Mouse (Mus musculus) frontal cortex, postnatal 25 days (tissue): ENCODE measurements around the gene Gm3285.

Experiments
- DNase-seq, 2 experiments: peaks; one replicate each; pipeline ENCODE4 v3.0.0; 2022; ENCODE audit warnings: low spot score in 2 of 2

Gene Gm3285

DNA sequence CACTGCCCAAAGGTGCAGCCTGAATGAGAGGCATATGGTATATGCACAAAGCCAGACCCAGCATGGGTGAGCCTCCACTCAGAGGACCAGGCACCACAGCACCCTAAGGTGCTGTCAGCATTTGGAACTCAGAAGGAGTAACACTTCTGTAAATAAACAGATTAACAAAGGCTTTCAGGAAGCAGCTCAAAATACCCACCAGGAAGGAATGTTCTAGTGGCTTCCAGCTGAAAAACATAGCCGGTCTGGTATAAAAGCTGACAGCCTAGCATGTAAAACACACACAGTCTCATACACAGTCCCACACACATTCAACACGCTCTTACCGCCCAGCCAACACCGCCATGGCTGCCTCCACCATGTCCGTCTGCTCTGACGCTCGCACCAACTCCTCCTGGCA is at the start of gene Gm3285:
Gm3285 (plus strand) TSS at position 301 of the 400 bp plus-strand sequence.
- DNase-seq: no peak

DNA sequence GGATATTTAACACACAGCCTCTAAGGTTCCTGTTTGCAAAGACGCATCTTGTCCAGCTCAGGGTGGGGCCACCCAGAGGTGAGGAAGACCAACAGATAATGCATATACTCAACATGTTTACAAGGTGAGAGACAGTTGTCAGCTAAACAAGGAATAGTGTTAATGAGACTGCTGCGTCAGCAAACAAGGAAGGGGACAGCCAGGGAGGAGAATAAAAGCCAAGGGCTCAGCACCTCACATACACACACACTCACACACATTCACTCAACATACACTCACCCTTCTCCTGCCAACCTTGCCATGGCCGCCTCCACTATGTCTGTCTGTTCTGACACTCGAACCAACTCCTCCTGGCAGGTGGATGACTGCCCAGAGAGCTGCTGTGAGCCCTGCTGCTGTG is 47.4 kb upstream of the Gm3285 start, which contains the start of gene Gm2696:
Gm2696 (plus strand) TSS at position 301 of the 400 bp plus-strand sequence.
- no peak for DNase-seq

DNA sequence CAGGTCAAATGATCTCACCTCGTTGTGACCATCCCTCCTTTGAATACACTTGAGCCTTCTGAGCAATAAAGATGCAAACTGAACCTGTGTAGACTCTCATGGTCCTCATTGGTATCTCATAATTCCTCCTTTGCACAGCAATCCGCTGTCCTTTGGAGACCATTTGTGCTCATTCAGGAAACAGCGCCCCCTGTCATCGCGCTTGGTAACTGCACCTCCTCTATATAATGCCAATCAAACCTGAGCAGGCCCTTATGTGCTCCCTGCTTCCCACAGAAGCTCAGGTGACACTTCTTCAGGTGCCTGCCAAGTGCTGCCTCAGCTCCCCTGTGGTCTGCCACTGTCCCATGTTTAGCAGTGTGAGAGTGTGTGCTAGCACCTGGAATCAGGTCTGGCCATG is 46.3 kb upstream of the Gm3285 start:
- no peak for DNase-seq

DNA sequence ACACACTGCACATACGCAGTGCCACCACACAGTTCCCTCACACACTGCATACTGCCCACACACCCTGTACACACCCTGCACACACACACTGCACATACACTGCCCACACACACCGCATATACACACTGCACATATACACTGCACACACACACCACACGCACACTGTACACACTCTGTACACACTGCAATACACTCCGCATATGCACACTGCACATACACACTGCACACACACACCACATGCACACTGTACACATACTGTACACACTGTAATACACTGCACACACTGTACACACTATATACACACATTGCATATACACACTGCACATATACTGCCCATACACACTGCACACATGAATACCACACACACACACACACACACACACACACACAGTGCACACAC is 43.3 kb upstream of the Gm3285 start:
- DNase-seq: no peak

DNA sequence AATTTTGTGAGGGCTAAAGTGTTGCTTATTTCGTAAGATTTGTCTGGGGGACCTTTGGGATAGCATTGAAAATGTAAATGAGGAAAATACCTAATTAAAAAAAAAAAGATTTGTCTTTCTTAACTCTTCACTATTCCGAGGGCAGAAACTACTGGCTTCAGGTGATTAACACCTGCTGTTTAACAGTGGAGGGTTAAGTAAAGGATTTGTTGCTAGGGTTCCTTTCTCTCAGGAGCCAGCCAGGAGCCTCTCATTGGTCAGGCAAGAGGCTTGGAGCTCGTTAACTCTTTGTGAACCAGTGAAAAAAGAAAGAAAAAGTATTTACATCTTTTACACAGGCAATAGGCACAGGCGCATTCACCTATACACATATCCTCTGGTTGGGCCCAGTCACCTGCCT is 42.6 kb upstream of the Gm3285 start:
- DNase-seq: no peak

DNA sequence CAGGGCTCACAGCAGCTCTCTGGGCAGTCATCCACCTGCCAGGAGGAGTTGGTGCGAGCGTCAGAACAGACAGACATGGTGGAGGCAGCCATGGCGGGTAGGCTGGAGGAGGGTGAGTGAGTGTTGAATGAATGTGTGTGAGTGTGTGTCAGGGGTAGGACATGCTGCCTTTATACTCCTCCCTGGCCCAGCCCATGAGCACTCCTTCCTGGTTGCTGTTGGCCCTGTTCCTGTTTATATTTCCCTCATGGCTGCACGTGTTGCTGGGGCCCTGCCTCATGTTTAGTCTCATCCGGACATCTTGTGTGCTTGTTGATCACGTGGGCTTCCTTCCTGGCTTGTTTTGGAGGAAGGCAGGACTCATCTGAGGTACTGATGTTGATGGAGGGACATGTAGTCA is 34.8 kb upstream of the Gm3285 start, which contains the start of gene Krtap10-4:
Krtap10-4 (minus strand) TSS at position 145 of the 400 bp plus-strand sequence.
- no peak for DNase-seq

DNA sequence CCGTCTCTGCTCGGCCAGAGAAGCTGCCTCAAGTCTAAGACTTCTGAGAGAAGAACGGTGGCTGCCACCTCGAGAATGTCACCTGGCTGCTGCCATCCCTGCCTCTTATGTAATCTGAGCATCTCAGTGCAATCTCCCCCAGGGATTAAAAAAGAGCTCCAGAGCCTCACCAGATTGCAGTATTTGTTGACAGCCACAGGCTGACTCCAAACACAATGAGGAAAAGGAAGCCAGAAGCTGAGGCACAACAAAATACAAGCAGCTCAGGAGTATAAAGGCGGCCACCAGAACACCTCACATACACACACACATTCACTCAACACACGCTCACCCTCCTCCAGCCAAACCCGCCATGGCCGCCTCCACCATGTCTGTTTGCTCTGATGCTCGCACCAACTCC is 26.1 kb upstream of the Gm3285 start, which contains the start of gene Krtap10-10:
Krtap10-10 (plus strand) TSS at position 301 of the 400 bp plus-strand sequence.
- no peak for DNase-seq

DNA sequence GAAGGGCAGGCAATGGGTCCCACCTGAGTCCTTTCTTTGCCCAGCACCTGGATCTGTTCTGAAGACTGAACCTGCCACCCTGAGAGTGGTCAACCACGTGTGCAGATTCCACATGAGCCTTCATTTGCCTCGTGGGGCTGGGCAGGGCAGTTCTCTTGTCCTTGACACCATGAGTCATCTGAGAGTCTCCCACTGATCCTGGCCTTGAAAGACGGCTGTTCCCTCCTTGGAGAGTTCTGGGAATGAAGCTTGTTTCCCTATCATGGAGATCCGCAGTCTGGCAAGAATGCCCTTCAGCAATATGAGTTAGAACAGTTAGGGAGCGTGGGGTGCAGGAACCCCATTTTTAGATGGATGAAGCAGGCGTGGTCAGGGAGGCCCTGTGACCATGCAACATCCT is 22.8 kb upstream of the Gm3285 start:
- DNase-seq: no peak

DNA sequence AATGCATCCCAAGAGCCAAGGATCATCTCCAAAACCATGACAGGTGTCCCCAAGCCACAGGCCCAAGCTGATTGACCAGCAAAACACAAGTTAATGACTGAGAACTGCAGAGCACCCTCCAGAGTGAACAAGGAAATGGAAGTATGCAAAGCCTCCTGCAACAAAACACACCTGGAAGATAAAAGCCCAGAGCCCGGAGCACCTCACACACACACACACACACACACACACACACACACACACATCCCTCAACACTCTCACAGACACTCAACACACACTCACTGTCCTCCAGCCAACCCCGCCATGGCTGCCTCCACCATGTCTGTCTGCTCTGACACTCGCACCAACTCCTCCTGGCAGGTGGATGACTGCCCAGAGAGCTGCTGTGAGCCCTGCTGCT is 15.3 kb upstream of the Gm3285 start, which contains the start of gene Gm36176:
Gm36176 (plus strand) TSS at position 301 of the 400 bp plus-strand sequence.
- no peak for DNase-seq

DNA sequence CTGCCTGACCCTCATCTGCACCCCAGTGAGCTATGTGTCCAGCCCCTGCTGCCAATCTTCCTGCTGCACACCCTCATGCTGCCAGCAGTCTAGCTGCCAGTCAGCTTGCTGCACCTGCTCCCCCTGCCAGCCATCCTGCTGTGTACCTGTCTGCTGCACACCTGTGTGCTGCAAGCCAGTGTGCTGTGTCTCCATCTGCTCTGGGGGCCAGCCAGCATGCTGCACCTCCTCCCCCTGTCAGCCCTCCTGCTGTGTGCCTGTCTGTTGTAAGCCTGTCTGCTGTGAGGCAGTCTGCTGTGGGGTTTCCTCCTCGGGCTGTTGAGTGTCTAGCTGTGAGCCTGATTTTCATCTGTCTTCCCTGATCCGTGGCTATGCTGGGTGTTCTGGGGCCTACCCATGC is 14.8 kb upstream of the Gm3285 start:
- DNase-seq: no peak

DNA sequence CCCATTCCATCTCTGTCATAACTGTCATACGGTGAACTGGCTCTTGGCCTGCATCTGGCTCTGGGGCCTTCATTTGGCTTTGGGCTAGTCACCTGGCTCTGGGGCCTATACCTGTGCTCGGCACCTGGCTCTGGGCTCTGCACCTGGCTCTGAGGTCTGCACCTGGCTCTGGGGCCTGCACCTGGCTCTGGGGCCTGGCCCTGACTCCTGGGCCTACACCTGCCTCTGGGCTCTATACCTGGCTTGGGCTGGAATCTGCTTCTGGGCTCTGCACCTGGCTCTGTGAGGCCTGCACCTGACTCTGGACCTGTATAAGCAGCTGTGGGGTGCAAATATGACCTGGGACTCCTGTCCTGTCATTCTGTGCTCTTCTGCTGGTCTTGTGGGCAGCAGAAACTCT is 14.2 kb upstream of the Gm3285 start:
- DNase-seq: no peak

DNA sequence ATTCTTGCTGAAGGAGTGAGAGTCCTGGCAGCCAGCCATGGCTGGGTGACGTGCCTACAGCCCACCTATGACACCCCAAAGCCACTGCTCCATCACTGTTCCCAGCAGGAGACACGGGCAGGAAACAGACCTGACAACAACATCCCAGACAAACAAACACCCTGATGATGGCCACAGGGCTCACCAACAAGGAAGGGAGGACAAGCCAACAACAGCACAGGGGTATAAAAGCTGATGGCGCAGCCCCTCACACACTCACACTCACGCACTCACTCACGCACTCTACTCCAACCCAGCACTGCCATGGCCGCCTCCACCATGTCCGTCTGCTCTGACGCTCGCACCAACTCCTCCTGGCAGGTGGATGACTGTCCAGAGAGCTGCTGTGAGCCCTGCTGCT is 9.2 kb upstream of the Gm3285 start, which contains the start of gene Gm10318:
Gm10318 (plus strand) TSS at position 301 of the 400 bp plus-strand sequence.
- DNase-seq: no peak

DNA sequence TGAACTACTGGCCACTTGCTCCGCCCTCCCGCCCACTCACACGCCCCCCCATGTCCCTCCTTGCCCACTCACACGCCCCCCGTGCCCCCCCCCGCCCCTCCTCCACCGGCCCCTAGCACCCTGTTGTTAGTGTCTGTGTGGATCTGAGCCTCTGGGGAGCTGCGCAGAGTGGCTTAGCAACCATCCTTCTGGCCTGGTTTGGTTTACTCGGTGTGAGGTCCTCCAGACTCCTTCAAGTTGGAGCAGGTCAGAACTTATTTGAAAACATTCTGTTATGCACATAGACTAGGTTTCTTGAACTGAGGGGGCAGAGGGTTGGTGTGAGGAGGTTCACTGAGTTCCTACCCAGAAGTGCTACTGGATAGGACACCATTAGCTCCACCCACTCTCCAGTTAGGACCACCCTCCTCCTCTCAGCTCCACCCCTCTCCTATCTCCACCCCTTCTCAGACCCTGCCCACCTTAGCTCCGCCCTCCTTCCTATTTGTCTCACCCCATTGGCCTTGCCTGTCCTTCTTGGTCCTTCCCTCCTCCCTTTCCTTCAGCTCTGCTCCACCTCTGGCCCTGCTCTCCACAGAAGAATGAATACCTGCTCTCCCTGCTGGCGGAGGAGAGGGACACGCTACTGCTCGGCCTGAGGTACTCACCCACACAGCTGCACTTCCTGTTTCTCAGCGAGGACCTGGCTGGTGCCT is 2.4 kb downstream of the Gm3285 start:
- no peak for DNase-seq

DNA sequence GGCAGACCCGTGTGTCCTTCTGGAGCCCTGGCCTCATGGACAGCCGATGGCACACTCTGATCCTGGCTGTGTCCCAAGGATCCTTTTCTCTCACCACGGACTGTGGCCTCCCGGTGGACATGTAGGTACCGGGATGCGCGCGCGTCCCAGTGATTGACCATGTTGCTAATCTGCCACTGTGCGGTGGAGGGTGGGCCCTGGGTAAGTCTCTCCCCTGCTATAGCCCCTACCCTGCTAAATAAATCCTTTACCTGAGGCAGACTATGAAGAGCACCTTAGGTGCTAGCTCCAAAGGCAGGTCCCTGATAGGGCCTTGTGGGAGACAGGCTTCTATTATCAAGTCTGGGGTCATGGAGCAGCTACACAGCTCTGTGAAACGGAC is 3.0 kb downstream of the Gm3285 start:
- DNase-seq: no peak

DNA sequence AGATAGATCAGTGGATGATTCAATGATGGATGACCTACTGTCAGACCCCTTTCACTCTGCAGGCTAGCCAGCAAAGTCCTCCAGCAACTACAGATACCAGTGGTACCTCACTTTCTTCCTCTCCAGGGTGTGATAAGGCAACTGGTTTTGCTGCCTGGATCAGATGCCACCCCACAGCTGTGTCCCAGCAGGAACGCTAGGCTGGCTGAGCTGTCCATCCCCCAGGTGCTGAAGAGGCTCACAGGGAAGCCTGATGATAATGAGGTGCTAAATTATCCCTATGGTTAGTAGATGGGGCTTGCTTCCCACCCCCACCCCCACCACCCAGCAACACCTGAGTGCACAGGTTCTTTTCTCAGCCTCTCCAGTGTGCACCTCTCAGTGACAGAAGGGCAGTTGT is 5.8 kb downstream of the Gm3285 start:
- no peak for DNase-seq

DNA sequence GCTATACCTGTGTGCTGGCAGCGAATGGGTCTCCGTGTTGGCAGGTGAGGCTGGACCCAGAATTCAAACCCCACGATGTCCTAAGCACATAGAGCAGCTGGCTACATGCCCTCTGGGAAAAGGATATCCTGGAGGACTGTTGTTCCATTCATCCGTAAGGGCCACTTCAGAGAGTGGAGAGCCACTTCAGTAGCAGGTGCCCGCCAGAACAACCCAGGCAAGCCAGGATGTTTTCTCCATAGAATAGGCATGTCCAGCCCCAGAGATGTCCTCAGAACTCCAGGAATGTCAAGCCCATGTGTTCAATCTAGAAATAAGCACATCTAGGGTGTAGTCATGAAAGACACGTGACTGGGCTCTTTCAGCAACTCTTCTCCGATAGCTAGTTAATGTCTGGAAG is 7.9 kb downstream of the Gm3285 start:
- DNase-seq: no peak

DNA sequence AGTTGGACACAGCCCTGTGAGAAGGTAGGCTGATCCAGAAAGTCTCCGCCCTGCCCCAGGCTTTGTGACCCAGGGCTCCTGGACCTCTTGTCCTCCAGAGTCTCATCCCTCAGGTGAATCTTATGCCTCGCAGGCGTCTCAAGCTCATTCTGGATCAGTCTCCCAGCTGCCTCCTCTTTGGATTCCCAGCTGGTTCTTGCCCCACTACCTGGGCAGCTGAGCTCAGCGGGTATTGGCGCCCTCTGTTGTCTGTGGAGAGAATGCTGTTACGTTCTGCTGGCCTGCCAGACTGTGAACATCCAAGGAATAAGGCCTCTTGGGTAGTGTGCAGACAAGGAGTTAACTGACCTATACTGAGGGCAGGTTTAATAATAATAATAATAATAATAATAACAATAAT is 17.2 kb downstream of the Gm3285 start:
- peak in 1 of 2 experiments; percentile 39 for DNase-seq

DNA sequence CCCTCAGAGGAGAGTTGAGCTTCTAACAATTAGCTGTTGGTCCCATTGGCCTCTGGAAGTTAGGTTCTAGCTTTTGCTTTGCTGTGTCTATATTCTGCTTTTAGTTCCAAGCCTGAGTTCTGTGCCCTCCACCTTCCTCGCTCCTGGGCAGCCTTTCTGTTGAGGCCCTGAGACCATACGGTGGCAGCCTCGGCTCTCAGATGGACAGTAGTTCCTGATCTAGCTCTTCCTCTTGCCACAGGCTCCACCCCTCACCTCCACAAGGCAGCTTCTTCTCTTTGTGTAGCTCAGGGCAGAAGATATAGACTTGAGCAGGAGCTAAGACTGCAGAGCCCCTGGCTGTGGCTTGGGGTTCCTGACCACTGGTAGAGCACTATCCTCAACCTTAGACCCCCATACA is 18.5 kb downstream of the Gm3285 start:
- DNase-seq: no peak

DNA sequence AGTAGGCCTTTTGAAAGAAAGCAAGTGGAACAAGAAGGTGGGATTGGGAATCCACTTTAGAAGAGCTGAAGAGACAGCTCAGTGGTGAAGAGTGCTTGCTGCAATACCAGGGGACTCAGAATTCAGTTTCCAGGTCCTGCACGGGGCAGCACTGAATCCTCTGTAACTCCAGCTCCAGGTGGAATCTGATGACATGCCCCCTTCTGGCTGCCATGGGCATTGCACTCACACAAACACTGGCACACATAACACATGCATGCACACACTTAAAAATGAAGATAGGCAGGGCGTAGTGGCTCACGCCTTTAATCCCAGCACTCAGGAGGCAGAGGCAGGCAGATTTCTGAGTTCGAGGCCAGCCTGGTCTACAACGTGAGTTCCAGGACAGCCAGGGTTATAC is 20.8 kb downstream of the Gm3285 start:
- DNase-seq: no peak

DNA sequence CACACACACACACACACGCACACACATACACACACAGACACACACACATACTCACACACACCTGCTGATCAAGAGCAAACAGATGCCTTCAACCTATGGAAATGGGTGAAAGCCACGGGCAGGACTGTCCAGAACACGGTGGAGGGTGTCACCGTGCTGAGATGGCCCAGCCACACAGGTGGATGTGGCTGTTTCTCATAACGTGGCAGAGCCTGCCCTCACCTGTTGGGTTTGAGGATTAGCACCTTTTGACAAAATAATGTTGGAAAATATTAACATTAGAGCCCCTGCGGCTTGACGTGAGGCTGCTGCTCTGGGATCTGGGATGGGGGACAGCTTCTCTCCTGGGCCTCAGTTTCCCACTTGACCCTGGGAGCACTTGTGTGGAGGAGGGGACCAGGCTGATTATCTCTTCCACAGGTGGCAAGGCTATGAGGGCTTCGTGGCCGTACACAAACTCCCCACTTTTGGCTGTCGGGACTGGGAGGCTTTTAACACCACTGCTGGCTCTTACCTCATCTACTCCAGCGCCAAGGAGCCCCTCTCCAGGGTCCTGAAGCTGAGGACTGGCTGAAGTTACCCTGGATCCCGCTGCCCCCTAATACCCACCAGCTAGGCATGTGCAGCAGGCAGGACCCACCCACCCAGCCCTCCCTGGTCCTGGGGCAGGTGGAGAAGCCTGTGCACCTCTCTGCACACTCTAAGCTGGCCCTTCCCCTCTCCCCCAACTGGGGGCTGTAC is 24.4 kb downstream of the Gm3285 start:
- DNase-seq: no peak

DNA sequence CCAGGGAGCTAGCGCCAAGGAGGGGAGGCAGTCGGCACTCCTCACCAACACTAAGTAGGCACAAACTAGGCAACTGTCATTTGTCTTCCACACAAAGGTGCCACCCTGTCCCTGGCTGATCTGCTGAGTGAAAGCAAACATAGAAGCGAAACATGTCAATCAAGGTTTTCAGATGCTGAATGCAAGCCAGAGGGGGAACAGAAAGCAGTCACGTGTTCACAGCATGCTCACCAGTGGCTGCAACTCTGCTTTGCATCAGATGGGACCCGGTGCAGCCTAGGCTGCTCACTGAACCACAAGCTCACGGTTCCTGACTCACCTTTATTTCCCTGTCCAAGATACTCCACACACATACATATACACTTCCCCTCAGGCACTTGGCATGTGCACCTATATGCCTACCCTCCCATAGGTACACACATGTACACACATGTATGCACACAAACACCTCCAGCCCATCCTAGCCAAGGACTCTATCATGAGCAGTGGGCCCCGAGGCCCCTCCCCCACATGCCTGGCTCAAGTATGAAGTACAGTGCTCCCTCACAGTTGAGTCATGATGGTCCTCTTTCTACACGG is 29.3 kb downstream of the Gm3285 start:
- no peak for DNase-seq

DNA sequence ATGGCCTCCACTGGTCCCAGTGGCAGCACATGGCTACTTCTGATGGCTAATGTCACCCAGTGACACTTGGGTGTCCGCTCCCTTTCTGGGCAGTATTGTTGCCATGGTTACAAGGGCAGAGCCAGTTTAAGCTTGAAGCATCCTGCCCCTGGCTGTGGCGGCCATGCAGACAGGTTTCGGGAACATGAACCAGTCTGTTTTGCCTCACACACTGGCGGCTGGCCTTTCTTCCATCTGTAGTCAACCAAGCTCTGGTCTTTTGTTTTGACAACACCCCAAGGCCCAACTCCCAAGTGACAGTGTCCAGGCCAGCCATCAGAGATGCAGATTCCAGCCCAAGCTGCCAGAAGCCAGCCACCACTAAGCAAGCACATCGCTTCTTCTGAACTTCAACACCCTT is 33.8 kb downstream of the Gm3285 start:
- no peak for DNase-seq

DNA sequence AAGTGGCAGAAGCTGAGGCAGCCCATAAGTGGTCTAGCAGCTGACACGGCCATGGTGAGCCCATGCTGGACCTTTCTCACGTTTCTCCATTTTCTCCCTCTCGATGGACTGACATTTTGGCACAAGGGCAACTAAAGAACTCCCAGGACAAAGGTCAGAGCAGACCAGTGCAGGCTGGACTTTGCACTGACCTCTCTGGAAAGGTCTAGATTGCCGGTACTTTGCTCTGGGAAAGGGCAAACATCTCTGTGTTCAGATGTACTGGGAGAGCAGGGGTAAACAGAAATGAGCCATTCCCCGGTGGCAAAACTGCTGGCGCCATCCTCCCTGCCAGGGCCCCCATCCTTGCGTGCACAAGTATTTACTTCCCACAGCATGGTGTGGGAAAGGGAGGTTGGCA is 38.4 kb downstream of the Gm3285 start:
- DNase-seq: no peak
